Mouse (Mus musculus): ENCODE results near the gene Ccn6. TPM values are rescaled to one million over a fixed set of nuclear protein-coding genes. Genes with fewer than 3 reads are reported as not detected.
"Not testable (repeated sequence)": the region's sequence is repeated elsewhere in the genome, so short reads cannot be mapped to it uniquely, and the experiment has no call there.

Gene Ccn6
- polyA plus RNA-seq (2012; rRNA removed) = 0.05 TPM in 1 of 2 replicates, not detected in the other

DNA sequence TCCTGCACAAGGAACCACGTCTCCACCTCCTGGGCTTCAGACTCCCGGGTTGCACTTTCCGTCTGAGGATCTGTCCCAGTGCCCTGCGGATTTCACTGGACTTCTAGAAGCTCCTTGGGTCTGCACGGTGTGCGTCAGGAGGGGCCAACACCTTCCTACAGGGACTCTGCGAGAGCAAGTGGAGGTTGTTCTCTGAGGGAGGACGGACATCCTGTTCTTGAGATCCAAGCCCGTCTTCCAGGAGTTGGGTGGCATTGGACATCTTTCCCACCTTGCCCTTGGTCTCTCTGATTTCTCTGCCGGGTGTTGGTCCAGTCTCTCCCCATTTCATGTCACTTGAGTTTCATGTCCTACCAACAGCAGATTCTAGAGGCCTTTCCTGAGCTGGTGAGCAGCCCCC lies at the start of gene Ccn6:
Ccn6 (minus strand) TSS at position 101 of the 400 bp plus-strand sequence.
- TF ChIP-seq CTCF (IDR thresholded peaks at IDR 0.05; ENCODE audit: extremely low read depth, insufficient read depth, insufficient read length, insufficient replicate concordance) (no peak), POLR2A (IDR thresholded peaks at IDR 0.05; ENCODE audit: low read depth, low read length) (no peak)
- Histone ChIP-seq H3K4me3 (ENCODE audit: extremely low read depth, insufficient read depth, insufficient read length) (no peak within 1 kb of the TSS), H3K27me3 (ENCODE audit: control insufficient read depth, insufficient read depth, low read length) (no peaks in the 10 kb centered on the region), H3K4me1 (ENCODE audit: control insufficient read depth, insufficient read depth, insufficient read length) (no peaks in the 10 kb centered on the region), H3K27ac (ENCODE audit: insufficient read depth, low read length) (no peak within 1 kb of the TSS), H3K36me3 (ENCODE audit: control insufficient read depth, insufficient read depth, low read length) (no peaks in the 10 kb centered on the region)
- DNase-seq (ENCODE audit: low read depth in 1 of 2, low spot score in 2 of 2) = no peak
- 92% methylated on average over 10 of the region's 10 CpGs for WGBS

GRCm38 (mm10) chr10:39210031-39210430 lies 46.4 kb upstream of the Ccn6 start:
- no peak overlapping the region for H3K4me3 ChIP-seq (ENCODE audit: extremely low read depth, insufficient read depth, insufficient read length)
- TF ChIP-seq CTCF (IDR thresholded peaks at IDR 0.05; ENCODE audit: extremely low read depth, insufficient read depth, insufficient read length, insufficient replicate concordance) (no peak), POLR2A (IDR thresholded peaks at IDR 0.05; ENCODE audit: low read depth, low read length) (no peak)
- H3K27me3 ChIP-seq (ENCODE audit: control insufficient read depth, insufficient read depth, low read length) = no peaks in the 10 kb centered on the region
- no peaks in the 10 kb centered on the region for H3K4me1 ChIP-seq (ENCODE audit: control insufficient read depth, insufficient read depth, insufficient read length)
- H3K36me3 ChIP-seq (ENCODE audit: control insufficient read depth, insufficient read depth, low read length) = no peaks in the 10 kb centered on the region
- DNase-seq (ENCODE audit: low read depth in 1 of 2, low spot score in 2 of 2) = no peak
- no peak overlapping the region for H3K27ac ChIP-seq (ENCODE audit: insufficient read depth, low read length)

DNA sequence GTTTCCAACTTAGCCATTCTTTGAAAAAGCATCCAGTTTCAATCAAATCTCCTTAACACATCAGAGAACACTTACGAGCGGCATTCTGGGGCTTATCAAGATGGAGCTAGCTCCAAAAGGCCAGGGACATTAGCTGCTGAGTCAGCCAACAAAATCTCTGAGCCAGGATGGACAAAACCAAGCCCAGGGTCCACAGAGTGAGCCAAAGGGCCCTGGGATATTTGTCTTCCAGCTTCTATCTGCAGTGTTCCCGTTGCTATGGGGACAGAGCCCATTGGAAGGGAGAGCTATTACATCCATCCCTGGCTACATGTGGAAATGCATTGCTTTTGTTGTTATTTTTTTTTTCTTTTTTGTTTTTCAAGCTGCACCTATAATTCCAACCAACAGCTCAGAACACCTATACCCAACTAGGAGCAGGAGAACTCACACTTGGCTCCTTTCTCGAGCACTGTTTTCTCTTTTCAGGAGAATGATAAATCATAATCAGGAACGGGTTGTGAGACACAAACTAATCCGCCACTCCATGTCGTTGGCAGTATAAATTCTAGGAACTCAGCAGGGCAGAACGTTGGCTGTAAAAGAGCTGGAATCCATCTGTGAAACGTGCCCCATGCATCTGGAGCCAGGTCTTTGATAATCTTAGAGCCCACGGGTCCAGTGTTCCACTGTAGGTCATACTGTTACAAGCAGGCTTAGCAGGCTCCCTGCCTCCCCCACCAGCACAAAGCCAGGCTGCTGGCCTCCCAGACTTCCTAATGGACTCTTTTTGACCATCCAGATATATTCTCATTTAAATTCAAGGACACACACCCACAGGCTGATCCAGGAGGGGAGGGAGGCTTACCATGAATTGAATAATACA lies 45.8 kb upstream of the Ccn6 start:
- Histone ChIP-seq H3K4me3 (ENCODE audit: extremely low read depth, insufficient read depth, insufficient read length) (no peak overlapping the region), H3K27ac (ENCODE audit: insufficient read depth, low read length) (no peak overlapping the region), H3K36me3 (ENCODE audit: control insufficient read depth, insufficient read depth, low read length) (no peaks in the 10 kb centered on the region), H3K4me1 (ENCODE audit: control insufficient read depth, insufficient read depth, insufficient read length) (no peaks in the 10 kb centered on the region), H3K27me3 (ENCODE audit: control insufficient read depth, insufficient read depth, low read length) (no peaks in the 10 kb centered on the region)
- DNase-seq (ENCODE audit: low read depth in 1 of 2, low spot score in 2 of 2) = no peak
- WGBS = 83% methylated on average over 10 of the region's 10 CpGs
- no peak for TF ChIP-seq POLR2A (IDR thresholded peaks at IDR 0.05; ENCODE audit: low read depth, low read length)
- no peak for TF ChIP-seq CTCF (IDR thresholded peaks at IDR 0.05; ENCODE audit: extremely low read depth, insufficient read depth, insufficient read length, insufficient replicate concordance)

DNA sequence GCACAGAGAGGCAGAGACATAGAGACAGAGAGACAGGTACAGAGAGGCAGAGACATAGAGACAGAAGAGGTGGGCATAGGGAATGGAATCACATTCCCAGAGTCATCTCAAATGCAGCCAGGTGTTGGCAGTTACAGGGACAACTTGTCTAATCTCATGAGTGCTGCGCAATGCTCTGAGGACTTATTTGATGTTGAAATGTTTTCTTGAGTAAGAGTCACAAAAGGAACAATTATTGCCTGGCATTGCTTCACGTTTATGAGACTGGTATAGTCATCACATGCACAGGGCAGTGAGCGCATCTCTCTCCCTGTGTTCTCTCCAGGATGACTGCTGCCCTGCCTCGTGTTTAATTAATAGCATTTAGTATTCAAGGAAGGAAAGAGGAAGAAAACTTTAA lies 45.1 kb upstream of the Ccn6 start:
- TF ChIP-seq POLR2A (IDR thresholded peaks at IDR 0.05; ENCODE audit: low read depth, low read length) = no peak
- no peak for TF ChIP-seq CTCF (IDR thresholded peaks at IDR 0.05; ENCODE audit: extremely low read depth, insufficient read depth, insufficient read length, insufficient replicate concordance)
- no peak overlapping the region for H3K4me3 ChIP-seq (ENCODE audit: extremely low read depth, insufficient read depth, insufficient read length)
- DNase-seq (ENCODE audit: low read depth in 1 of 2, low spot score in 2 of 2) = no peak
- H3K36me3 ChIP-seq (ENCODE audit: control insufficient read depth, insufficient read depth, low read length) = no peaks in the 10 kb centered on the region
- H3K27ac ChIP-seq (ENCODE audit: insufficient read depth, low read length) = no peak overlapping the region
- WGBS = 77% methylated on average over 4 of the region's 4 CpGs
- no peaks in the 10 kb centered on the region for H3K4me1 ChIP-seq (ENCODE audit: control insufficient read depth, insufficient read depth, insufficient read length)
- no peaks in the 10 kb centered on the region for H3K27me3 ChIP-seq (ENCODE audit: control insufficient read depth, insufficient read depth, low read length)

DNA sequence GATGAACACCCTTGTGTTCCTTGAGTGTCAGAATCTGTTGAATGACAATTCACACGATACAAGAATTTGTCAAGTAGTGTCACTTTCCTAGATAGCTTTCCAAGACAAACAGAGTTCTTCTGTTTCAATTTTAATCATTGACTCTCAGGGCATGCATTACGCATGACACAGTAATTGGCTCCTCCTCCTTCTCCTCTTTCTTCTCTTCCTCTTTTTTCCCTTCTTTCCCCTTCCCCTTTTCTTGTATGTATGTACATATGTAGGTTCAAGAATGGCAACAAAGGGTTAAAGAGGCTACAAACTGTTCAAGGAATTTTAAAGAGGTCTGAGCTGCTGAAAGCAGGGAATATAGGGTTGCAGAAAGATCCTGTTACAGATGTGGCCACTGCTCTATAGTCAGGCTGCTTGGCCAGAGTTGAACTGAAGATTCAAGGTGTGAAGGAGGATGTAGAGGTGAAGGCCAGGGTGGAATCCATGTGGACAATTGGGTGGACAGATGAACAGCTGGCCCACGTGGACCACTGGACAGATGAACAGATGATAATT lies 43.8 kb upstream of the Ccn6 start:
- no peaks in the 10 kb centered on the region for H3K27me3 ChIP-seq (ENCODE audit: control insufficient read depth, insufficient read depth, low read length)
- 78% methylated on average over 3 of the region's 3 CpGs for WGBS
- no peak overlapping the region for H3K4me3 ChIP-seq (ENCODE audit: extremely low read depth, insufficient read depth, insufficient read length)
- TF ChIP-seq POLR2A (IDR thresholded peaks at IDR 0.05; ENCODE audit: low read depth, low read length) (no peak), CTCF (IDR thresholded peaks at IDR 0.05; ENCODE audit: extremely low read depth, insufficient read depth, insufficient read length, insufficient replicate concordance) (no peak)
- no peak for DNase-seq (ENCODE audit: low read depth in 1 of 2, low spot score in 2 of 2)
- no peaks in the 10 kb centered on the region for H3K36me3 ChIP-seq (ENCODE audit: control insufficient read depth, insufficient read depth, low read length)
- no peak overlapping the region for H3K27ac ChIP-seq (ENCODE audit: insufficient read depth, low read length)
- no peaks in the 10 kb centered on the region for H3K4me1 ChIP-seq (ENCODE audit: control insufficient read depth, insufficient read depth, insufficient read length)

- DNase-seq (ENCODE audit: low read depth in 1 of 2, low spot score in 2 of 2) = no peak
- TF ChIP-seq POLR2A (IDR thresholded peaks at IDR 0.05; ENCODE audit: low read depth, low read length) (no peak), CTCF (IDR thresholded peaks at IDR 0.05; ENCODE audit: extremely low read depth, insufficient read depth, insufficient read length, insufficient replicate concordance) (no peak)
- Histone ChIP-seq H3K4me1 (ENCODE audit: control insufficient read depth, insufficient read depth, insufficient read length) (no peaks in the 10 kb centered on the region), H3K36me3 (ENCODE audit: control insufficient read depth, insufficient read depth, low read length) (no peaks in the 10 kb centered on the region), H3K4me3 (ENCODE audit: extremely low read depth, insufficient read depth, insufficient read length) (no peak overlapping the region), H3K27ac (ENCODE audit: insufficient read depth, low read length) (no peak overlapping the region), H3K27me3 (ENCODE audit: control insufficient read depth, insufficient read depth, low read length) (no peaks in the 10 kb centered on the region)
- 71% methylated on average over 4 of the region's 4 CpGs for WGBS
These were observed 38.9 kb upstream of the Ccn6 start for GRCm38 (mm10) chr10:39202490-39202889.

GRCm38 (mm10) chr10:39198216-39198615 lies 34.6 kb upstream of the Ccn6 start:
- H3K27ac ChIP-seq (ENCODE audit: insufficient read depth, low read length); H3K4me3 ChIP-seq (ENCODE audit: extremely low read depth, insufficient read depth, insufficient read length); DNase-seq (ENCODE audit: low read depth in 1 of 2, low spot score in 2 of 2); H3K36me3 ChIP-seq (ENCODE audit: control insufficient read depth, insufficient read depth, low read length); H3K4me1 ChIP-seq (ENCODE audit: control insufficient read depth, insufficient read depth, insufficient read length); H3K27me3 ChIP-seq (ENCODE audit: control insufficient read depth, insufficient read depth, low read length): not testable (repeated sequence)
- 93% methylated on average over 11 of the region's 11 CpGs for WGBS
